Mouse (Mus musculus) heart, adult 2 months (tissue): ENCODE results near the gene Ubash3b.

Experiments used
- EP300 ChIP-seq: fragments of 200-500 bp; IDR thresholded peaks from 2 replicates; pipeline ENCODE4 v1.6.1; 2011; ENCODE audit warnings: low read depth, low read length, control low read depth; ENCODE audit not compliant: insufficient read depth
- POLR2A ChIP-seq: fragments of 200-500 bp; IDR thresholded peaks from 2 replicates; pipeline ENCODE4 v1.6.1; 2011; ENCODE audit warnings: mild to moderate bottlenecking, low read depth, low read length, control low read depth; ENCODE audit not compliant: insufficient read depth

DNA sequence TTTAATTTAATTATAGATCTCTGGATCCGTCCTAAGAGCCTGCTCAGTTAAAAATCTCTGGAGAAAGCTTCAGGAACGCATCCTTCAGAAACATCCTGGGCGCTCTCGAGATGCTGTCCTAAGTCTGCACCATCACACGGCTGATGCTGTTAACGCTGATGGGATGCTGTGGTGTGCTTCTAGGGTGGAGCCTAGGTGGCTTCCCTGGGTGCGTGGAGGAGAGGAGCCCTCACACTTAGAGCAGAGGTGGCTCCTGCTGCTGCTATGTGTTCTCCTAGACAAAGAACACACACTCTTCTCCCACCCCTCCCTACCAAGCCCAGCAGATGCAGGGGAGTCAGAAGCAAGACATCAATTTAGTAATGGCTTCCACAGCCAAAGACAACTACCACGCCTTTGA lies 61.6 kb downstream of the Ubash3b start:
- no peak for TF ChIP-seq EP300
- TF ChIP-seq POLR2A, result no peak
